Mouse (Mus musculus): ENCODE data around the gene Cldn10. TPM values are rescaled to one million over a fixed set of nuclear protein-coding genes. Genes with fewer than 3 reads are reported as not detected.

Cldn10 gene
- total and polyA plus RNA-seq, 2 experiments = 0.09 TPM; not detected in 1

DNA sequence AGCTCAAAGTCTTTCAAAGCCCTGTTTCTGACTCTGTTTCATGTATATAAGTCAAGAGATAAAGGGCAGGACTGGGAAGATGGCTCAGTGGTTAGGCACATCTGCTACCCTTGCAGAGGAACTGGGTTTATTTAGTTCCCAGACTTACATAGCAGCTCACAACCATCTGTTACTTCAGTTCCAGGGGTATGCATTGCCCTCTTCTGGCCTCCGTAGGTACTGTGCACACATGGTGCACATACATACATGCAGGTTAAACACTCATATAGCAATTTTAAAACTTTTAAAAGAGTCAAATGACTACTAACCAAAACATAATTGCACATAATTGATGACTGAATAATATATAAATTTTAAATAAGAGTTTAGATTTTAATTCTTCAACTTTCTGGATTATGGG is 113.2 kb downstream of the Cldn10 start:
- Histone ChIP-seq H3K36me3 (ENCODE audit: control insufficient read depth, insufficient read depth, low read length) (no peaks in the 10 kb centered on the region), H3K4me1 (ENCODE audit: control insufficient read depth, insufficient read depth, low read length) (no peaks in the 10 kb centered on the region), H3K27ac (replicated peaks; ENCODE audit: insufficient read depth, low read depth, low read length) (no peak overlapping the region), H3K9ac (ENCODE audit: low read depth, low read length) (no peak overlapping the region), H3K27me3 (ENCODE audit: control insufficient read depth, insufficient read depth, low read length) (no peaks in the 10 kb centered on the region), H3K79me2 (ENCODE audit: control insufficient read depth, insufficient read depth, low read length) (no peaks in the 10 kb centered on the region), H3K4me3 (ENCODE audit: insufficient read depth, low read depth, low read length) (no peak overlapping the region)
- TF ChIP-seq CTCF (IDR thresholded peaks at IDR 0.05; ENCODE audit: low read depth, low read length) (no peak), POLR2A (IDR thresholded peaks at IDR 0.05; ENCODE audit: extremely low read depth, insufficient read depth, low read length) (no peak)
- WGBS = 95% methylated on average over 1 of the region's 1 CpGs
- DNase-seq (ENCODE audit: extremely low read depth, low read depth, low spot score) = no peak

DNA sequence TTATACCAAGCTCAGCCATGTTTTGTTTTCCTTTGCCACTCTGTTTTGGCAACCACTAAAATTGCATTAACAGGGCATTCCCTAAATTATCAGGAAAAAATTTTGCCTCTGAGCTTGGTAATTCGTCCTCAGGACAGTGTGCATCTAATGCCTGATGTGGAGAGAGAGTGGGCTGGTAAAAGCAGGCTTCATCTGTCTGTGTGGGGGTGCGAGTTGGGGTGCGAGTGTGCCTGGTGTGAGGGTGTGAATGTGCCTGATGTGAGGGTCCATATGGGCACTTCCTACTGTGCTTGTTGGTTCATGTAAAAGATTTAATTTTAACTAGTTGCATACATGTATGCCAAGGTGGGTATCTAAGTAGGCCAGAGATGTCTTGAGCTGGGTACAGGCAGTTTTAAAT is 115.7 kb downstream of the Cldn10 start:
- 85% methylated on average over 3 of the region's 3 CpGs for WGBS
- TF ChIP-seq POLR2A (IDR thresholded peaks at IDR 0.05; ENCODE audit: extremely low read depth, insufficient read depth, low read length) (no peak), CTCF (IDR thresholded peaks at IDR 0.05; ENCODE audit: low read depth, low read length) (no peak)
- H3K4me3 ChIP-seq (ENCODE audit: insufficient read depth, low read depth, low read length) = no peak overlapping the region

DNA sequence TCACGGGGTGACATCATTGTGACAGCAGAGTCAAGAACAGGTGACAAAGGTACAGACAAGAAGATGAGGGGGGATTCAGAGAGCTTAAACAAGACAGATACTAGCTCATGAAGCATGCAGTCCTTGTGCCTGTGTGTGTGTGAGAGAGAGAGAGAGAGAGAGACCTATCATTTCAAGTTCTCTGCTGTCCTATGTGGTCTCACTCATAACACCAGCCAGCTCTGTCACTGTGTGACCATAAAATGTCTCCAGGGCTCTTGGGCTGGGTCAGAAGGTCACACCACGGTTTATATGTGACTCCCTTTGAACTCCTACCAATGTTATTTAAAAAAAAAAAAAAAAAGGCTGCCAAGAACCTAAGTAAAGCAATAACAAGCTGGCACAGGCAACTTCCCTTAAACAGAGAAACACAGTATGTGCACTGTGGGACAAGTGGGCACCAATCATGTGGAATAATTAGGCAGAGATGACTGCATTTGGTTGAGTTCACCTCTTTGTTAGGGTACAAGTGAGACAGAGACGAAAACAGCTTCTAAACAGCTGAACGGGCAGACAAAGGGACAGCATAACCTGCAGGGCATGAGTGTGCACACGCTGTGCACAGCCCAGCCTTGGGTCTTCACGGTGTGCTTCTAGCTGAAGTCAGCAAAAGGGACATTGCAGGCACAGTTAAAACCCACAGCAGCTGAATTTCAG is 116.3 kb downstream of the Cldn10 start:
- DNase-seq (ENCODE audit: extremely low read depth, low read depth, low spot score) = no peak
- WGBS = 77% methylated on average over 6 of the region's 6 CpGs
- H3K4me3 ChIP-seq (ENCODE audit: insufficient read depth, low read depth, low read length) = no peak overlapping the region

More for the DNA sequence above, 115.7 kb downstream of the Cldn10 start:
- Histone ChIP-seq H3K4me1 (ENCODE audit: control insufficient read depth, insufficient read depth, low read length) (no peaks in the 10 kb centered on the region), H3K36me3 (ENCODE audit: control insufficient read depth, insufficient read depth, low read length) (no peaks in the 10 kb centered on the region), H3K27ac (replicated peaks; ENCODE audit: insufficient read depth, low read depth, low read length) (no peak overlapping the region), H3K9ac (ENCODE audit: low read depth, low read length) (no peak overlapping the region), H3K27me3 (ENCODE audit: control insufficient read depth, insufficient read depth, low read length) (no peaks in the 10 kb centered on the region), H3K79me2 (ENCODE audit: control insufficient read depth, insufficient read depth, low read length) (no peaks in the 10 kb centered on the region)
- DNase-seq (ENCODE audit: extremely low read depth, low read depth, low spot score) = no peak

DNA sequence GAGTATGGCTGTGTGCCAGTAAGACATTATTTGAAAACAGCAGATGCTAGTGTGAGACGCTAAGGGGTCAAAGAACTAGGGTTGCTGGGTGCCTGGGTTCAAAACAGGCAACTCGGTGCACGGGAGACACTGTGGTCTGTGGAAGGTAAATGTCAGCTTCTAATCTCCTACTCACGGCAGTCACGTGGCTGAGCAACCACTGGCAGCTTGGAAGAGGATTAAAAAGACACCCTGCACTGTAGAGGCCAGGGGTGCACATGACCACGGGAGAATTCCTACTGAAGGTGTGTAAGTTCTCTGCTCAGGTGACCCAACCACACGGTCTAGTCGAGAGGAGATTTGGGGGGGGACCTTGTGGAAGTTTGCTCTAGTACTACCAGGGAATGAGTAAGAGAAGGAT is 119.9 kb downstream of the Cldn10 start:
- no peak overlapping the region for H3K9ac ChIP-seq (ENCODE audit: low read depth, low read length)
- no peaks in the 10 kb centered on the region for H3K36me3 ChIP-seq (ENCODE audit: control insufficient read depth, insufficient read depth, low read length)
- H3K4me3 ChIP-seq (ENCODE audit: insufficient read depth, low read depth, low read length) = no peak overlapping the region
- no peak for DNase-seq (ENCODE audit: extremely low read depth, low read depth, low spot score)
- no peak overlapping the region for H3K27ac ChIP-seq (replicated peaks; ENCODE audit: insufficient read depth, low read depth, low read length)
- H3K27me3 ChIP-seq (ENCODE audit: control insufficient read depth, insufficient read depth, low read length) = no peaks in the 10 kb centered on the region
- H3K79me2 ChIP-seq (ENCODE audit: control insufficient read depth, insufficient read depth, low read length) = no peaks in the 10 kb centered on the region
- no peak for TF ChIP-seq POLR2A (IDR thresholded peaks at IDR 0.05; ENCODE audit: extremely low read depth, insufficient read depth, low read length)
- no peak for TF ChIP-seq CTCF (IDR thresholded peaks at IDR 0.05; ENCODE audit: low read depth, low read length)
- 81% methylated on average over 8 of the region's 8 CpGs for WGBS
- H3K4me1 ChIP-seq (ENCODE audit: control insufficient read depth, insufficient read depth, low read length) = no peaks in the 10 kb centered on the region

More for the DNA sequence above, 116.3 kb downstream of the Cldn10 start:
- TF ChIP-seq POLR2A (IDR thresholded peaks at IDR 0.05; ENCODE audit: extremely low read depth, insufficient read depth, low read length) (no peak), CTCF (IDR thresholded peaks at IDR 0.05; ENCODE audit: low read depth, low read length) (no peak)
- no peaks in the 10 kb centered on the region for H3K4me1 ChIP-seq (ENCODE audit: control insufficient read depth, insufficient read depth, low read length)
- H3K27me3 ChIP-seq (ENCODE audit: control insufficient read depth, insufficient read depth, low read length) = no peaks in the 10 kb centered on the region
- H3K36me3 ChIP-seq (ENCODE audit: control insufficient read depth, insufficient read depth, low read length) = no peaks in the 10 kb centered on the region
- H3K79me2 ChIP-seq (ENCODE audit: control insufficient read depth, insufficient read depth, low read length) = no peaks in the 10 kb centered on the region
- no peak overlapping the region for H3K27ac ChIP-seq (replicated peaks; ENCODE audit: insufficient read depth, low read depth, low read length)
- H3K9ac ChIP-seq (ENCODE audit: low read depth, low read length) = no peak overlapping the region

DNA sequence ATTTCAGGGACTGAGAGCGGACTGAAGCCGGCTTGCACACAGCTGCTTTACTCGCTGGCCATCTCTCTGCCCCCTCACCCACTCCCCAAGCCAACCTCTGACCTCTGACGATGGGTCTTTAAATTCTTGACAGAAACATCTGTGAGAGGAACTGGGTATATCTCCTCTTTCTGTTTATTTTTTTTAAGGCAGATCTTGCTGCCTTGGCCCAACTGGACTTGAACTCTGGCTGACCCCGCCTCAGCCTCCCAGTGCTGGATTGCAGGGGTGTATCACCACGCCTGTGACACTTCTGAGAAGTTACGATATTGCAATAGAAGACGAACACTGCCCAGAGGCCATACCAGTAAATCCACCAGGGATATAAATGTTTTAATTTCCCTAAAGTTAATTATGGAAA is 122.2 kb downstream of the Cldn10 start:
- no peaks in the 10 kb centered on the region for H3K36me3 ChIP-seq (ENCODE audit: control insufficient read depth, insufficient read depth, low read length)
- no peak overlapping the region for H3K9ac ChIP-seq (ENCODE audit: low read depth, low read length)
- no peak for TF ChIP-seq POLR2A (IDR thresholded peaks at IDR 0.05; ENCODE audit: extremely low read depth, insufficient read depth, low read length)
- TF ChIP-seq CTCF (IDR thresholded peaks at IDR 0.05; ENCODE audit: low read depth, low read length) = no peak
- no peak overlapping the region for H3K4me3 ChIP-seq (ENCODE audit: insufficient read depth, low read depth, low read length)
- peak; percentile 24 for DNase-seq (ENCODE audit: extremely low read depth, low read depth, low spot score)
- H3K4me1 ChIP-seq (ENCODE audit: control insufficient read depth, insufficient read depth, low read length) = no peaks in the 10 kb centered on the region
- H3K27ac ChIP-seq (replicated peaks; ENCODE audit: insufficient read depth, low read depth, low read length) = no peak overlapping the region
- H3K79me2 ChIP-seq (ENCODE audit: control insufficient read depth, insufficient read depth, low read length) = no peaks in the 10 kb centered on the region
- WGBS = 62% methylated on average over 8 of the region's 8 CpGs
- H3K27me3 ChIP-seq (ENCODE audit: control insufficient read depth, insufficient read depth, low read length) = no peaks in the 10 kb centered on the region

All from liver, adult 2 months (tissue).